Mouse (Mus musculus) left cerebral cortex, adult 18-20 months (tissue): ENCODE measurements around the gene Bahcc1. TPM values are rescaled to one million over a fixed set of nuclear protein-coding genes. Genes with fewer than 3 reads are reported as not detected.

ENCODE experiments used
- DNase-seq, 2 experiments: peaks; one replicate each; pipeline ENCODE4 v3.0.0; 2021 to 2022; ENCODE audit warnings: low spot score in 2 of 2, mixed read lengths in 1 of 2
- microRNA-seq, 2 experiments: library from miRNA; unstranded; fragments of <30 nt; microRNA quantifications; one replicate each; pipeline ENCODE4 v1.2.0; 2021
- total RNA-seq, 2 experiments: library from RNA; stranded (reverse); gene quantifications; 2 replicates each; pipeline ENCODE4 v1.2.3; 2021

Gene Bahcc1
- total RNA-seq, 2 experiments from 2014 or later = 18.8 to 19.0 TPM

- DNase-seq = no peak
These were observed 79.3 kb downstream of the Bahcc1 start for GRCm38 (mm10) chr11:120312069-120312468.

GRCm38 (mm10) chr11:120313906-120314685 lies 81.3 kb downstream of the Bahcc1 start:
- DNase-seq = no peak

GRCm38 (mm10) chr11:120314721-120315415 lies 82.1 kb downstream of the Bahcc1 start:
- no peak for DNase-seq

DNA sequence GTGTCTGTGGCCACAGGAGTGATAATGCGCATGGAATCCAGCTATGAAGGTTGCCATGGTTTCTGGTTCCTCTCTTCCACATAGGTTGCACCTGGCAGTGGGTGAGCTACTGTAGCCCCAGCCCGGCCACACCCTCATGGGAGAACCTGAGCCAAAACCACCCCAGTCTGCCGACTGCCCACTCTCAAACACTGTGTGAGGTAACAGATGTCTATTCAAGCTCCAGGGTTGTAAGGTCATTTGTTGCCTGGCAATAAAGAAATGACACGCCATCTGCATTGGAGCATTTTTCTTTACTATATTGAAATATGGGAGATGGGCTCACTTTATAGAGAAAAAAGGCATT lies 82.6 kb downstream of the Bahcc1 start:
- peak in 1 of 2 experiments; percentile 51 for DNase-seq

- peak; percentile 87 to 92 for DNase-seq
These were observed 83.3 kb downstream of the Bahcc1 start for GRCm38 (mm10) chr11:120315832-120316689.

GRCm38 (mm10) chr11:120316690-120317254 lies 84.0 kb downstream of the Bahcc1 start:
- DNase-seq = no peak

GRCm38 (mm10) chr11:120317456-120317855 lies 84.7 kb downstream of the Bahcc1 start:
- no peak for DNase-seq

- DNase-seq = no peak
These were observed 86.6 kb downstream of the Bahcc1 start for GRCm38 (mm10) chr11:120319310-120319709.

DNA sequence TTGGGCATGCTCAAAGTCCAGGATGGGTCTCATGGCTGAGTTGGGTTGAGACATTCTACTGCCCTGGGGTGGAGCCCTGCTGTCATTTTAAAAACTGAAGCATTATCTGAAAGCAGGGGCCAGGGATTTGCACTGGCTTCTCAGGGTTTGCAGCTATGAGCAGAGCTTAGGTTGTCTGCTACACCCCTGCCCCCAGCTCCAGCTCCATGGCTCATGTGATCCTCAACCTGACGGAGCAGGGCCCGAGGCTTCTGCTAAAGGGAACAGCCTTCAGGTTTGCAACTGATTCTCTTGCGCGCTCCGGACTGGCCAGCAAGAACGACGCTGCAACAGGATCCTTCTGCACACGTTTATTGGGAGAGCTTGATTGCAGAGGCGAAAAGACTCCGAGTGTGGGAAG lies 87.4 kb downstream of the Bahcc1 start:
- no peak for DNase-seq

DNA sequence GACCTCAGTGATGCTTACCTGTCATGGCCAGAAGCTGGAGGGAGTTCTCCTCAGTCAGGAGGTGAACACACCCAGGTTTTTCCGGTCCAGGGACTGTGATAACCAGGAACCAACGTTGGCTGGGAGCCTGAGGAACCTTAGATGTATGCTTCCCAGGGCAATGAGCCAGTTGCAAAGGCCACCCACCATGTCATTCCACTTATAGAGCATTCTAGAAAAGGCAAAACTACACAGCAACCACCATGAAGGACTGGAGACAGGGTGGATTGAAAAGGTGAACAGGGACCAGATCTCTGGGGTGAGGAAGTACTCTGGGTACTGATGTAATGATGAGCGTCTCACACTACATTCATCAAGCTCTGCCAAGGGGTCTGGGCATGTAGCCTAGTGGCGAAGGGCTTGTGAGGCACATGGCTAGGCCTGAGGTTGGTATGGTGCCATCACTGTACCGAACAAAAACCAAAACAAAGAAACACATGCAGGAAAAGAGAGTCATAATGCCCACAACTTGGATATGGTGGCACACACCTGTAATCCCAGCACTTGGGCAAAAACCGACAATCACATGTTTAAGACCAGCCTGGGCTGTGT lies 102.8 kb downstream of the Bahcc1 start:
- no peak for DNase-seq

- no peak for DNase-seq
These were observed 104.7 kb downstream of the Bahcc1 start for GRCm38 (mm10) chr11:120337447-120337846.

DNA sequence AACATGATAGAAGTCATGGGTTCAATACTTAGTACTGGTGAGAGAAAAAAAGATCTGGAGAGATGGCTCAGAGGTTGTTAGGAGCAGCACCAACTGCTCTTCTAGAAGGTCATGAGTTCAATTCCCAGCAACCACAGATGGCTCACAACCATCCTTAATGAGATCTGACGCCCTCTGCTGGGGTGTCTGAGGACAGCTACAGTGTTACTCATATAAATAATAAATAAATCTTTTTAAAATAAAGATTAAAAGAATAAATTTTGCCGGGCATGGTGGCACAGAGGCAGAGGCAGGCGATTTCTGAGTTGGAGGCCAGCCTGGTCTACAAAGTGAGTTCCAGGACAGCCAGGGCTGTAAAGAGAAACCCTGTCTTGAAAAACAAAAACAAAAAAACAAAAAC lies 106.0 kb downstream of the Bahcc1 start:
- no peak for DNase-seq

GRCm38 (mm10) chr11:120339978-120340513 lies 107.3 kb downstream of the Bahcc1 start:
- no peak for DNase-seq

GRCm38 (mm10) chr11:120341661-120342060 lies 108.9 kb downstream of the Bahcc1 start:
- no peak for DNase-seq

Small RNAs within 50 kb of the gene (microRNA-seq; reads per million reads assigned to microRNA genes)
- gene Gm47297 = 0 reads per million in 2 experiments

Other genes with a start within 250 kb of the Bahcc1 start
- gene Aatk, start 185.8 kb upstream of the Bahcc1 start, total RNA-seq = 100 to 1,000 TPM; 185 to 187 TPM
- 10 to 100 TPM; 20.6 to 31.9 TPM for gene Cep131, start 146.1 kb upstream of the Bahcc1 start, total RNA-seq
- gene Tepsin, start 134.2 kb upstream of the Bahcc1 start, total RNA-seq = 10 to 100 TPM; 14.8 TPM
- 10 to 100 TPM; 41.5 to 43.4 TPM for gene Ndufaf8, start 134.0 kb upstream of the Bahcc1 start, total RNA-seq
- gene Slc38a10, start 81.6 kb upstream of the Bahcc1 start, total RNA-seq = 10 to 100 TPM; 82.6 to 83.9 TPM
- gene Actg1, start 115.6 kb downstream of the Bahcc1 start, total RNA-seq = 1,000 to 10,000 TPM; 1,195 to 1,258 TPM
- gene Fscn2, start 128.6 kb downstream of the Bahcc1 start, total RNA-seq = not detected
- gene Faap100, start 145.8 kb downstream of the Bahcc1 start, total RNA-seq = 10 to 100 TPM; 11.6 to 15.6 TPM
- gene Nploc4, start 204.8 kb downstream of the Bahcc1 start, total RNA-seq = 10 to 100 TPM; 65.2 TPM
- gene Tspan10, start 209.7 kb downstream of the Bahcc1 start, total RNA-seq = 1 to 10 TPM; 1.8 to 3.3 TPM
- under 1 TPM; 0.40 to 0.58 TPM for gene Pde6g, start 220.6 kb downstream of the Bahcc1 start, total RNA-seq
- 10 to 100 TPM; 13.0 to 16.4 TPM for gene Oxld1, start 225.1 kb downstream of the Bahcc1 start, total RNA-seq
- gene Ccdc137, start 225.2 kb downstream of the Bahcc1 start, total RNA-seq = 10 to 100 TPM; 26.4 to 29.1 TPM
- gene Arl16, start 234.7 kb downstream of the Bahcc1 start, total RNA-seq = 10 to 100 TPM; 47.2 to 49.7 TPM